Mouse (Mus musculus) v-Abl transformed pro-B cells (cell line): ENCODE data around the gene Cyba.

Source experiments
- in situ Hi-C, 2 experiments: fragments of 400-800 bp; cut with MboI; formaldehyde crosslinking; loops; one replicate each; pipeline ENCODE4 v1.15.1; 2025; ENCODE audit not compliant: unreplicated experiment in 2 of 2

Gene Cyba

DNA sequence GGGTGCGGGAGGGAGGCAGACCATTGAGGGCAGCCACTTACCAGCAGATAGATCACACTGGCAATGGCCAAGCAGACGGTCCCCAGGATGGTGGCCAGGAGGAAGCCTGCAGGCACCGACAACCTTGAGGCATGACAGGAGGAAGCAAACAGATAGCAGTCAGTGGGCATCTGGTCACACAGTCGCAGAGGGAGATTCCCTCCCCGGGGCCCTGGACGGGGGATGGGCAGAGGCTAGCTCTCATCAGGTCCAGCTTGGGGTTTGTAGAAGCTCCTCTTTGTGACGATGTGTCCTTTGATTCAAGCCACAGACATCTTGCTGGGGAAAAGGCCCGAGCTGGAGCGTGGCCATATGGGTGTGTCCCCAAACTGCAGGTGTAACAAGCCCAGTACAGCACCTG is 6.6 kb downstream of the Cyba start:
- in situ Hi-C loops, result loop anchor here in 1 of 2 experiments (5.0 kb wide), 1 partner anchor 44 kb away; no protein-coding TSS in a partner anchor

DNA sequence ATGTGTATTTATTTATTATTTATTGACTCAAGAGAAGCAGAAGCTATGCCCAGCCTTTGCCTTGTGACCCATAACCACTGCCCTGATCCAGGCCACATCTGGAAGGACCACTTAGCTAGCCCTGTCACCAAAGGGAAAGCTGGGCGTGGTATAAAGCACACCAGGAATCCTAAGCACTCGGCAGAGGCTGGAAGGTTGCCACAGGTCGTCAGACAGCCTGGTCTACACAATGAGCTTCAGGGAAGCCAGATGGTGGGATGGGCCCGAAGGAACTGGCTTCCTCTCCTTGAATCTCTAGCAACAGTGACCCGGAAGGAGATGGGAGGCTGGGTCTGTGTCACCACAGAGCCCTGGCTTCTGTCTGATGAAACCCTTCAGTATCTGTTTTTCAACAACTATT is 9.1 kb downstream of the Cyba start:
- in situ Hi-C loops, result no loop called here

DNA sequence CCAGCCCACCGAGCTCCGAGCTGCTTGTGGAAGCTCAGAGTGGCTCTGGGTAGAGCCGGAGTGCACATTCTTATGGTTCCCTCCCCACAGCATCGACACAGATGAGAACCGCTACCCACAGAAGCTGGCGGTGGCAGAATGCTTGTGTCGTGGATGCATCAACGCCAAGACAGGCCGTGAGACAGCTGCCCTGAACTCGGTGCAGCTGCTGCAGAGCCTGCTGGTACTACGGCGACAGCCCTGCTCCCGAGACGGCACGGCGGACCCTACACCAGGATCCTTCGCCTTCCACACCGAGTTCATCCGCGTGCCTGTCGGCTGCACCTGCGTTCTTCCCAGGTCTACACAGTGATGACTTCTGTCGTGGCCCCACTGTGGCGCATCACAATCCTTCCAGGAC is 9.5 kb downstream of the Cyba start:
- in situ Hi-C loops, result no loop called here

DNA sequence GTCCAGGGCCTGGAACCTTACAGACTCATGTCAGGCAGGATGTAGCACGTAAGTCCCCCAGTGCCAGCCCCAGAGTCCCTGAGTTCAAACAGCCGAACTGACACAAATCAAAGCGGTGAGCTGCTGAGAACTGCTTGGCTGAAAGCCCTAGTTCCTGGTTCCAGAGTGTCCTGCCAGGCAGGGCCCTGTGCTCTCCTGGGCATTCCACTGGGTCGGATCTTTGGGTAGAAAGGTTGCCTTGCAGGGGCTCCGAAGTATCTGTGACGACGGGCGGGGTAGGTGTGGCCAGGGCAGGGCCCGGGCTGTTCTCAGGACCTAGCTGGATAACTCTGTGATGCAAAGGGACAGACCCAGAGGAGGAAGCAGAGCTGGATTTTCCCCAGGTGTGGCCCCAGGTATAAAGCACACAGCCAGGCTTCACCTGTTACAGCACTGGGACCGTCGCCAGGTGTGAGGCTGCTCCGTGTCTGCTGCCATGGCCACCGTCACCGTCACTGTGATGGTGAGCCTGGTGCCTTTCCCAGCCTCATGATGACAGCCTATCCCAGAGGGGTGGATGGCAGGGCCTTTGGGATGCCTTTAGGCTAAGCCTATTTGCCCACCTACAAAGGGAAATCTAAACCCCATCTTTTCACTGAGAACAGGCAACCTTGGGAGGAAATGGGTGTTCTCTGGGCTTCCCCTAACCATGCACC is 11.2 kb downstream of the Cyba start, which contains the start of gene Il17c:
TSS of gene Il17c (plus strand) at position 645 of the 695 bp plus-strand sequence.
- in situ Hi-C loops, result no loop called here

DNA sequence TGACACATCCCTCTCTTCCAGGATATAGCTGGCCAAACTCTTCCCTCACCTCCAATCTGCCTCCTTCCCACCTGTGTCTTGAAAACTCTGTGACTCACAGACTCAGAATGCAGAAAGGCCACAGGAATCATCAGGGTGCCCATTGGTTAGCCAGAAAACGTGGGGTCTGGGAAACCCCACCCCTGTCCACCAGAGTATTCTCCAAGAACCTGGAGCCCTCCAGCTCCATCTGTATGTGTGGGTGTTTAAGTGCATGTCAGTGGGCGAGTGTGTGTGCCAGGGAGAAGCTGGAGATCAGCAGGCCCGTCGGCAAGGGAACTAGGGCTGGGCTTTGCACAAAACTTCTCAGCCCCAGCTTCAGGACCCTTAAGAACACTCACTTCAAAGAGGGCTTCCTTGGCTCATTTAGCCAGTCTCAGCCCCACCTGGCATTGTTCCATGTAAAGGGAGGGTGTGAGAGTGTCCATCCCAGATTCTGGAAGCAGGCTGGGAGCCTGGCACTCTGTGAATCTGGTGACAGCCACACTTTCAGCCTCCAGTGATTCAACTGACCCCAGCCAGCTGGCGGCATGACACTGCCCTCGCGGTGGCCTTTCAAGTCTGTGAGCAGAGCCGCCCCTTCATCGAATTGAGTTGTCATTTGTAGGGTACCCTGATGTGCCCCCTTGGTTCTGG is 12.7 kb downstream of the Cyba start:
- in situ Hi-C loops, result no loop called here

DNA sequence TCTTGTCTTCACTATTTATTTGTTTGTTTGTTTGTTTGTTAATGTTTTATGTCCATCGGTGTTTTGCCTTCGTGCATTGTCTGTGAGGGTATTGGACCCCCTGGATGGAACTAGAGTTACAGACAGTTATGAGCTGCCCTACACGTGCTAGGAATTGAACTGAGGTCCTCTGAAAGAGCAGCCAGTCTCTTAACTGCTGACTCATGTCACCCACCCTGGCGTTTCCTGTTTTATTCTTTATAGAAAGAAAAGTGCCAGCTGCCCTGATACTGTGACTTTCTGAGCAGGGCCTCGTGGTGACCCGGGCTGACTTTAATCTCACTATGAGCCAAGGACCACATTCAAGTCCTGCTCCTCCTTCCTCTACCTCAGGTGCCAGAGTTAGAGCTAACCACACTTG is 17.2 kb downstream of the Cyba start:
- in situ Hi-C loops, result no loop called here

DNA sequence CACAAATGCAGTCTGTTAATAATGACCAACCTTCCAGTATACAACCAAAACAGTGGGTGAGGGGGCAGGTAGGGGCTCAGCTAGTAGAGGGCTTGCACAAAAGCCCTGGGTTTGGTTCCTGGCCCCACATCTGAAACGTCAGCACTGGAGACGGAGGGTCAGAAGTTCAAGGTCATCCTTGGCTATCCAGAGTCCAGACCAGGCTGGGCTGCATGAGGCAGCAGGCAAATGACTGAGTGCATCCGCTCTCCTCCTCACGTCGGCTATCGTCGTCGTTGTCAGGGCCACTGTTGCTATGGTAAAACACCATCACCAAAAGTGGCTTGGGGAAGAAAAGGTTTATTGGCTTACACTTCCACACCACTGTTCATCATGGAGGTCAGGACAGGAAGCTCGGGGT is 18.4 kb downstream of the Cyba start:
- in situ Hi-C loops, result no loop called here

DNA sequence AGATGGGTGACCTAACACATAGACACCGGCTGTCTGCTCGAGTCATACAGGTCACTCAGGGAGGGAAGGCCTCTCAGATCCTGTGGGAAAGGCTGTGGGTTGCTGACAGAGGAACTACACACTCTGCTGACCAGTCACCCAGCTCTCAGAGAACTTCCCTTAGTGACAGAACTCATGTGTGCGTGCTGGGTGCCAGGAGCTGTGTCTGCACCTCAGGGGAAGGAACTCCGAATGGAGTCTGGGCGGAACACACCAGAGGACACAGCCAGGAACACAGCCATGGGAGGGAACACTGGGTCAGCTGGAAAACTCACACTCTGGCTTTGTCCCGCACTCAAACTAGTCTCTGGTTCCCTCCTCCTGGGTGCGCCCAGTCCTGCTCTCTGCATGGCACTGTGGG is 25.1 kb downstream of the Cyba start:
- in situ Hi-C loops, result no loop called here

DNA sequence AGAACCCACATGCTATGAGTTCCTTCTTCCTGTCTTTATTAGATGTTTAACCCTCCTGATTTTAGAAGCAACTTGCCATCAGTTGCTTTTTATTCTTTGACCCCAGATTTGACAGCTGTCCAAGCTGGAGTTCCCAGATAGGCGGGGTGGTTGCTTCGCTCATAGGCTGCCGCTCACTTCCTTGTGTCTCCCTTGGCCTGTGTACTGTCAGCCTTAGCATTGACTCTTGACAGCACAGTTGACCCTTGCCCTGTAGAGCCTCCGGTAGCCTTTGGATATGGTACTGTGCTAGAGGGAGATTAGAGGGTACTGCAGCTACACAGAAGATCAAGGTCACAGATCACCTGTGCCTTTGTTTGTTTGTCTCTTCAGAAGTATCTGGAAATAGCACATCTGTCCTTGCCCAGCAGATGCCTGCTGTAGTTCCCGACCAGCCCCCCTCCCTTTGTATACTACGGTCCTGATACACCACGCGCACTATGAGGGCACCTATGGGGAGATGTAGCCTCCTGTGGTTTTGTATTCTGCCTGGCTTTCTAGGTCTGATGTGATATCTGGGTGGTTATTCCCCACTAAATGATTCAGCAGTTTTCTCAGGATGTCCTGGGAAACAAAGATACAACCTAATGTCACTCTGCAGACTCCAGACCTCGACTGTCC is 27.5 kb downstream of the Cyba start:
- in situ Hi-C loops, result no loop called here

DNA sequence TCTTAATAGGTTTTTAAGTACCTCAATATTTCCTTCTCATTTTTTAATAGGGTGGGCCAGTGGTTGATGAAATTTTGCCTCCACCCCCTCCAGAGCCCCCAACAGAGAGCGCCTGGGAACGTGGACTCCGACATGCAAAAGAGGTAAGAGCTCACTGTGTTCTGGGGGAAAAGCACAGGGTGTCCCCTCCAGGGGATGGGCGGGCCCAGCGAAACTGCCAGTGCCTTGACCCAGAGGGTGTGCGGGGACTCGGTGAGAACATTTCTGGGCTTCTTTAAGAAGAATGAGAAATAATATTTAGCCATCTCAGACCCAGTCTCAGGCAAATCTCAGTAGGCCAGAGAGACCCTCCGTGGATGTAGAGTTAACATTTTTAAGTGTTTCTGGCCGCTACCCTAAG is 34.5 kb downstream of the Cyba start:
- in situ Hi-C loops, result no loop called here

DNA sequence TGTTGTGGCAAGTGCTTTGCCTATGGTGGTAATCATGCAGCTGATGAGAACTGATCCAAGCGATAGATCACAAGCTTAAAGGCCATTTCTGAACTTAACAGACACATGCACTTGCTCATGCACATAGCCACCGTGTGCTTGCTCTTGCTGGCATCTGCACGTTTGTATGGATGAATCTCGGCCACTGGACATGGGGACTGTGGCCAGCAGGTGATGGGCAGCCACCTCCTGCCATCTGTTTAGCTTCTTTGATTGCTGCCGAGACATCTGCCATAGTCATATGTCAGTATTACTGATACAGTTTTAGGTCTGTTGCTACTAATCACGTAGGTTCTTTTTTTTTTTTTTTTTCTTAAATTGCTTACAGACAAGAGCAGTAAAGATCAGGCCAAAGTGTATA is 37.4 kb downstream of the Cyba start:
- in situ Hi-C loops, result no loop called here

DNA sequence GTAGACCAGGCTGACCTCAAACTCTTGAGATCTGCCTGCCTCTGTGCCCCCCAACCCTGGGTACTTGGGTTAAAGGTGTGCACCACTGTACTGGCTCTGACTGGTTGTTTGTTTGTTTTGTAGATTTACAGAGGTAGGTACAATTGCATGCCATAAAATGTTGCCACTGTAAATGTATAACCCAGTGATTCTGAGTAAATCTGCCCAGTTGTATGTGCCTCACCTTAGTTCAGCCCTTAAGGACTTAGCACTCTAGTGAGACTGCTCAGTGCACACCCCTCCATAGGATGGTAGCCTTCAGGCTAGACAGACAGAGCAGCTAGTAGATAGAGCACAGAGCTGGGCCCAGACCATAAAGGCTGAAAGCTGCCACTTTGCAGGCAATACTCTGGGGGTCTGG is 39.0 kb downstream of the Cyba start:
- in situ Hi-C loops, result no loop called here

DNA sequence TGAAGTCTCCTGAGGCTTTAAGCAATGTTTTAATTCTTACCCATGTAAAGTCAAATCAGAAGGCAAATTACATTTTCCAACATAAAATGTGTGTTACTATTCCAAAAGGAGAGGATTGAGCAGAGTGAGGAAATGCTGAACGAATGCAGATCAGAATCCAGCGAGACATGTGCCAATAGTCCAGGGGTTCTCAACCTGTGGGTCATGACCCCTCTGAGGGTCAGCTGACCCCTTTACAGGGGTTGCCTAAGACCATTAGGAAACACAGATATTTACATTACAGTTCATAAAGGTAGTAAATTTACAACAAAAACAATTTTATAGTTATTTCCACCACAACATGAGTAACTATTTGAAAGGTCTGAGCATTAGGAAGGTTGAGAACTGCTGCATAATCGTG is 42.0 kb downstream of the Cyba start:
- in situ Hi-C loops, result no loop called here

DNA sequence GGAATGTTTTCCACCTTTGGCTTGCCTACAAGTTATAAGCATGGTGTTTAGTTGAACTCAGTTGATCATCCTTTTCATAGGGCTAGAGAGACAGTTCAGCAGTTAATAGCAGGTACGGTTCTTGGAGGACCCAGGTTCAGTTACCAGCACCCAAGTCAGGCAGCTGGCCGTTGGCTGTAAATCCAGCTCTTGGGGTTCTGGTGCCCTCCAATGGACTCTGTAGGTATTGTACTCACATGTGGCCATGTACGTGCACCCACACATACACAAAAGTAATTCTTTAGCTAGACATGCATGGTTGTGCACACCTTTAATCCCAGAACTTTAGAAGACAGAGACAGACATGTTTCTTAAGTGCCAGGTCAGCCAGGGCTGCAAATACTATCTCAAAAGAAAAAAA is 43.4 kb downstream of the Cyba start:
- in situ Hi-C loops, result no loop called here

DNA sequence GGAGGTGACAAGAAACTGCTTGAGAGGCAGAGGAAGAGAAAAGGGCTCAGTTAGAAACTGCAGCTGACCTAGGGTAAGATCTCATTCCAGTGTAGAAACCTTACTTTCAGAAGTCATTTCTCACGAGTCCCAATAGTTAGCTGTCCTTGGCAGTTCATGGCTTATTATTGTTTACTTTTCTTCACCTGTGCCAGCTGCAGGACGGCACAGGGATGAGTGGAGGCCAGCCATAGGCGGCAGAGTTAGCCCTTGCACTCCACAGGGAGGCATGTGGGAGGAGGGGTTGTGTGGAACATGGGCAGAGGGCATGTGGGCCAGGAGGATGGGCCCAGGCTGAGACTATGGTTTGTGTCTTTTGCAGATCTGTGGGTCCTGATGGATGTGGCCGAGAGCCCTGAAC is 49.7 kb downstream of the Cyba start:
- in situ Hi-C loops, result loop anchor here in 1 of 2 experiments (5.0 kb wide), 1 partner anchor 44 kb away; no protein-coding TSS in a partner anchor

DNA sequence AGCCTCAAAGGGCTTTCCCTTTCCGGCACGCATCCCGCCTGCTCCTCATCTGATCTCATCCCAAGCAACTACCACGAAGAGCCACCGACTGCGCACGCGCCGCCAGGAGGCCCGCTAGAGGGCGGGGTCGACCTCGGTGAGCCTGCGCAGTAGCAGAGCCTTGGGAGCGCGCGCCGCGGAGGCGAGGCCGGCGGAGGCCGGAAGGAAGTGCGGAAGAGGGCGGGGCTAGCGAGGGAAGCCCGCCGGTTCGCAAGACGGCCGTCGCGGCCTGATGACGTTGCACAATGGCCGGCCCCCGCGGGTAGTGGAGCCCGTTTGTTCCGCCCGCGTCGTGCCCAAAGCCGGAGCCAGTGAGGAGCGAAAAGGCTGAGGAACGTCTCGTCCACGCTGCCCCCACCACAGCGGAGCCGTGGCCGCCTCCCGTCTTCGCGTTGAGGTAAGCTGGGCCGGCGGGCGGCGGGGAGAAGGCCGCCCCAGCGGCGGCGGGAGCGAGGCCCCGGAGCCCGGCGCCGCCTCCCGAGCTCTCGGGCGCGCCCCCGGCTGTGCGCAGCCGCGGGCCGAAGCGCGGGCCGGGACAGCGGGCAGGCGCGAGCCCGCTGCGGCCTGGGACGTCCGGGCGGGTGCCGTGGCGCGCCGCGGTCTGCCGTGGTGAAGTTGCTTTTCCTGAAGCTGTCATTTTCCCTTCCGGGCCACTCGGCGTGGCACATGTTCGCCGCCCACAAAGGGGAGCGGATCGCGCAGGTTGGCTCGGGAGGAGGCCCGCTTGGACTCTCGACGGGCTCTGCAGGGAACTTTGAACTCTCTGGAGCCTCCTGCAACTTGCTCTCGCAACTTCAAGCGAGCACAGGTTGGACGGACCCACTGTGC is 56.1 kb downstream of the Cyba start, which contains the start of gene Zc3h18:
TSS of gene Zc3h18 (plus strand) at position 245 of the 867 bp plus-strand sequence.
- in situ Hi-C loops, result loop anchor here in 1 of 2 experiments (10.0 kb wide), 1 partner anchor 848 kb away; the partner anchor contains the start of gene Cdk10

DNA sequence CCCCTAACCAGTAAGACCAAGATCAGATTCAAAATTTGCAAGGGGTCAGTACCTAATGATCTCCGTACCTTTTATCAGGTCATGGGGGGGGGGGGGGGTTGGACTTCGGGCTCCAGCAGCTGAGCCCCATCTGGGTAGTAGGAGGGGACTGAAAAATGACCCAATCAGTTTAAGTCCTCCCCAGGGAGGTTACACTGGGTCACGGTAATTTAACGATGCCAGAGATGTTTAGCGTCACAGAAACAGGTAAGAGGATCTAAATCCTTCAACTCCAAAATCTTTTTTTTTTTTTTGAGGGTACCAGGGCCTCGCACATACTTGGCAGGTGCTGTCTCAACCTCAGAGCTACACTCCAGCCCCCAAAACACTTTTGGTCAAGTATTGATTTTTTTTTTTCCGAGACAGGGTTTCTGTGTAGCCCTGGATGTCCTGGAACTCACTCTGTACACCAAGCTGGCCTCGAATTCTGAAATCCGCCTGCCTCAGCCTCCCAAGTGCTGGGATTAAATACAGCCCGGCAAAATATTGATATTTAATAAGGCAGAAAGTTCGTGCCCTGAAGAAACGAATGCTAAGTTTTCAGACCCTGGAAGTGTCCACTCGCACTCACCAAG is 56.9 kb downstream of the Cyba start:
- in situ Hi-C loops, result loop anchor here in 1 of 2 experiments (10.0 kb wide), 1 partner anchor 849 kb away; the partner anchor contains the start of gene Cdk10

DNA sequence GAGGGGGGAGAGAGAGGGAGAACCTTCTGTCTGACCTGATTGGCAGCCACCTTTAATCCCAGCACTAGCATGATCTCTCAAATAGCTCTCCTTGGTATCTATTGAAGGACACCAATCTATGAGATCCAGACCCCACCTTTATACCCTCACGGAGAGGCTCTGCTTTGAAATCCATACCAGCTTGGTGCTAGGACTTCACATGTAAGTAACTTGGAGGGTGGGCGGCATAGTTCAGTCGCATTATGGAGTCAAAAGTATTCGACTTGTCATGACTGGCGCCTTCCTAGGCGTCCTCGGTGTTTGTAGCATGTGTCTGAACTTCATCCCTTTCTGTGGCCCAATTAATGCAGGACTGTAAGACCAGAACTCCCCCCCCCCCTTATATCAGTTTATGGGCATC is 57.4 kb downstream of the Cyba start:
- in situ Hi-C loops, result loop anchor here in 1 of 2 experiments (10.0 kb wide), 1 partner anchor 849 kb away; the partner anchor contains the start of gene Cdk10
